Mouse (Mus musculus): Measurements from ENCODE around the gene Gas2l2.

- TF ChIP-seq TAL1 (IDR thresholded peaks at IDR 0.05; ENCODE audit: low read length) (no peak), GATA1 (IDR thresholded peaks at IDR 0.05; ENCODE audit: low read length) (no peak)
These were observed 43.3 kb upstream of the Gas2l2 start, which contains the start of gene Taf15 for GRCm38 (mm10) chr11:83472324-83473234.

All from erythroblast, embryonic 14.5 days (primary cell).